Mouse (Mus musculus): ENCODE measurements around the gene Spcs1.

Spcs1 gene

DNA sequence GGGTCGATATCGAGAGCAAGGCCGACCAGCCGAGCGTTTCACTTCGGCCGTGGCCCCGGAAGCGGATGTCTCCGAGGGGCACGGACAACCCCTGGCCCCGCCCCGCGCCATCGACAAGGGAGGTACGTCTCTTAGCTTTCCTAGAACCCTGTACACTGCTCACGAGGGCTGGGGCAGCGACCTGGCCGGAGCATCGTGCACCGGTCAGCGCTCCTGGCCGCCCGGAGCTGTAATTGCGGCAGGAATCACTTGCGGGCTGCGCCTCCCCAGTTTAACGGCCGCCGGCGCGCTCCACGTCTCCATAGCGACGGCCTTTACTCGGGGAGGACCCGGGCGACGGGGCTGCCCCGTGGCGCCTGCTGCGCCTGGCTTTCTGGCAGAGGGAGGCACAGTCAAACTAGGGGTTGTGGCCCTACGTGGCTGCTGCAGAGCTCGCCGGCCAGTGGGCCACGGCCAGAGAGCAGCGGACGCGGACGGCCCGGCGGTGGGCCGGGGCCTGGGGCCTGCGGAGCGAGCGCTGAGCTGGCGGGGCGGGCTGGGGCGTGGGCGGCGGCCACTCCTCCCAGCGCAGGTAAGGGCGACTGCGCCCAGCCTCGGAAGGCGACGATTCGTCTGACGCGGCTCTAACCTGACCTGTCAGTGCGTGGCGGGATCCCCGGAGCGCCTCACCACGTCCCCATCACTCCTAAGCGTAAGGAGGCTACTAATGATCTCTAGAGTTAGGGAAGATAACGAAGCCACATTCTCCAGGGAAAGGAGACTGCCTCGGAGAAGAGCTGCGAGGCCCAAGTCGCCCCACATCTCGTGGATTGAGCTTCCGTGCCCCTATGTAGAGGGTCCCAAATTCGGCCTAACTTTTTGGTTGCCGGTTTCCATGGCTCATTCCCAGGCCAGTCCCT lies at the start of gene Spcs1, which contains the start of gene Glt8d1:
Spcs1 (minus strand) TSS at position 366 of the 899 bp plus-strand sequence.
Glt8d1 (plus strand) TSS at position 94 of the 899 bp plus-strand sequence.
- under 1% methylated on average over 84 of the region's 84 CpGs for WGBS

DNA sequence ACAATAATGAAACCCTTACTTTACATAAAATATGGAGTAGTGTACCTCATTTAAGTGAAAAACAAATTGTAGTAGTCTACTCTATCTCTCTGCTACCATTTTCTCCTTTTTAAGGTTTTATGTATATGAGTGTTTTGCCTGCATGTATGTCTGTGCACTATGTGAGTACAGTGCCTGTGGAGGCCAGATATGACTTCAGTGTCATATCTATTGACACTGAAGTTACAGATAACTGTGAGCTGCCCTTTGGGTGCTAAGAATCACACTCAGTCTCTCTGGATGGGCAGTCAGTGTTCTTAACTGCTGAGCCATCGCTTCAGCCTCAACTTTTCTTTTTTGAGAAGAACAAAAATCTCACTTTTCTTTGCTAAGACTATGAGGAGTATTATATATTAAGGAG lies 44.3 kb upstream of the Spcs1 start:
- 98% methylated on average over 1 of the region's 1 CpGs for WGBS

DNA sequence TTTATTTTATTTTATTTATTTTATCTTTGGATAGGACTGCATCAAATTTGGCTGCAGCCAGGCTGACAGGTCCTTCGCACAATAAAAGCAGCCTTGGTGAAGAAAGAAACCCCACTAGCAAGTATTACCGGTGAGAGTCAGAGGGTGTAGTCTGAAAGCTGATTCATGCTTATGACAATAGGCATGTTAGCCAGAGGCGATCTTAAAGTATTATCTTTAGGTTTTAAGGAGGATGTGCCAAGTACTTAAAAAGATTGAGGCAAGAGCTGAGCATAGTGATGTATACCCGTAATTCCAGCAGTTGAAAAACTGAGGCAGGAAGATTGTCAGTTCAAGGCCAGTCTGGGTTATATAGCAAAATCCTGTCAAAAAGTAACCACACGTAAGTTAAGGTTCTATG lies 43.8 kb upstream of the Spcs1 start:
- WGBS = 92% methylated on average over 5 of the region's 5 CpGs

DNA sequence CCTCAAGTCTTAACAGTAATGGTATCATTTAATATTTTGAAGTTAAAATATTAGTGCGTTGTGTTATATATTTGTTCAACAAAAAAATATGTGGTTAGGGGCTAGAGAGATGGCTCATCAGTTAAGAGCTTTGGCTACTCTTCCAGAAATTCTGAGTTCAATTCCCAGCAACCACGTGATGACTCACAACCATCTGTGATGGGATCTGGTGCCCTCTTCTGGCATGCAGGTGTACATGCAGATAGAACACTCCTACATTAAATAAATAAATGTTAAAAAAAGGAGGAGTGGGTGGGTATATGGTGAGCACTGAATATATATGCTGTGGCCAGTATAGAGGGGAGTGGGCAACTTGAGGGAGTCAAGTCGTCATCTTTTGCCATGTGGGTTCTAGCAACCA lies 24.3 kb upstream of the Spcs1 start:
- 72% methylated on average over 3 of the region's 3 CpGs for WGBS

DNA sequence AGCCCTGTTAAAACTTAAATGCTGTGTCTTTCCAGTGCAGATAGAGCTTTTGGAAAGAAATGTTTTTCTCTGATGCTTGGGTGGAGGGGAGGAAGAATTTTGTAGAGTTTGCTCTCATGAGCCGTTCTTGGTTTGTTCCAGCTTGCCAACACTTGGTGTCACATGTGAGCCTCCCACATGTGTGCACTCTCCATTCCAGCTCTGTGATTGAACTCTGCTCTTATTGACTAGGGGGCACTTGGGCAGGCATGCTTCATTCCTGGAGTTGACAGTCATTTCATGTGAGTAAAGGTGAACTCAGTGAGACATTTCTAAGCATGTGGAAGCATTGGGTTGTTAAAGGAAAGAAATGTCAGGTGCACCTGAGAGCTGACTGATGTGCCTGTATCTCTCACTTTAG lies 21.1 kb upstream of the Spcs1 start:
- 8% methylated on average over 1 of the region's 1 CpGs for WGBS

DNA sequence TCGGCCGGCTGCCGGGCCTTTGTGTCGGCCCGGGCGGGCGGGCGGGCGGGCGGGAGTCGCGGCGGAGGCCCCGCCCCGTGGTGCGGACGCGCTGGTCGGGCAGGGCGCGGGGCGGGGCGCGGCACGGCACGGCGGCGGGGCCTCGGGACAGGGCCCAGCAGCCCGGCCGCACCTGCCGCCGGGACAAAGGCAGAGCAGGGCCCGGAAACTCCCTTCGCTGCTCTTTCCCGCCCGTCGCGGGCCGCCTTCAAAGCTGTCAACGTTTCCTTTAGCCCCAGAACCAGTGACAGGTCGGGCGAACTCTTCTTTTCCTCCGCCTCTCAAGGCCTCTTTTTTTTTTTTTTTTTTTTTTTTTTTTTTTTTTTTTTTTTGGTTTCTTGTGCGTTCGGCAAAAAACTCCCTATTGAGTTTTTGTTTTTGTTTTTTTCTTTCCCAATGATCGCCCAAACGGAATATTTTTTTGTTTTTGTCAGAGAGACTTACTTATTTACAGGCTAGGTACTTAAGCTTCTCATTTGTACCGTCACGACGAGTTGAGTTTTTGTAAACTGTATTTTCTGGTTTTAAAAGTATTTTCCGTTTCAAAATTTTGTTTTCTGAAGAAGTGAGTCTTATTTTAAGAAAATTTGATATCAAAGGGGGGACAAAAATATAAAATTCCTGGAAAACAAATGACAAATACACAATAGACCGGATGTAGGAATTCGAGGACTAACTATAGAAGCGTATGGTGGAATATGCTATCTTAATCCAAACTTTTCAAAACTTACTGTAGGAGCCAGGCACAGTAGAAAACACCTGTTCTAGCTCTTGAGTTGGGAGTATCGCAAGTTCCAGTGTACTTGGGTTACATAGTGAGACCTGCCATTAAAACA lies 18.1 kb upstream of the Spcs1 start:
- 2% methylated on average over 39 of the region's 56 CpGs for WGBS

DNA sequence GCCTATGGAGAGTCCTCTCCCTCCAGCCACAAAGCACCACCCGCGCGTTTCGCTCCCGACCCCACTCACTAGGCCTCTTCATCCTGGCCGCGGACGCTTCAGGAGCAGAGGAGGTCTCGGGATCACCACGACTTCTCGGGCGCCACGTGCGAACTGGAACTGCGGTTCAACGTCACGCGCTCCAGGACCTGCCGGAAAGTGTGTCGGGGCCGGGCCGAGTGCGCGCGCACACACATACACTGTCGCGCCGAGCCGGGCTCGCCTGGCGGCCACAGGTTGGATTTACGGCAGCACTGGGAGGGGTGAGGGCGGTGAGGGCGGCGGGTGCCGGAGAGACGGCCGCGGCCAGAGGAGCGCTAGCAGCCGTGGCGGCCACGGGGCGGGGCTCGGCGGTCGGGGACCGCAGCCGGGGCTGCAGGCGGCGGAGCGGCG lies 17.4 kb upstream of the Spcs1 start, which contains the start of the genes Pbrm1 and Gnl3:
Pbrm1 (plus strand) TSS at position 279 of the 432 bp plus-strand sequence.
Gnl3 (minus strand) TSS at position 293 of the 432 bp plus-strand sequence.
- WGBS = under 1% methylated on average over 52 of the region's 53 CpGs

DNA sequence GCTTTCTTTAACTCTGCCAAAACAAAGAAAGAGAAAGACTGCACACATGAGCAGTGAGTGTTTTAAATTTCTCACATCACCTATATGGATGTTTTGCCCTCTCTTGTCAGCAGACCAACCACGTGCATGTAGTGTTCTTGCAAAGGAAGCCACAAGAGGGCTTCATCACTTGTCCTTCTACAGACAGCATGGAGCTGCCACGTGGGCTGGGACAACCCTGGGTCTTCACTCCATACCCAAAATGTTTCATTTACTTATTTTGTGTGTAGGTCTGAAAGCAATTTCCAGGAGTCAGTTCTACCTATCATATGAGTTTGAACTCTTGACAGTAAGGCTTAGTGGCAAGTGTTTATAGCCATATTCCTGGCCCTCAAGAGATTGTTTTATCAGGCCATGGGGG lies 16.4 kb upstream of the Spcs1 start:
- 2% methylated on average over 2 of the region's 2 CpGs for WGBS

DNA sequence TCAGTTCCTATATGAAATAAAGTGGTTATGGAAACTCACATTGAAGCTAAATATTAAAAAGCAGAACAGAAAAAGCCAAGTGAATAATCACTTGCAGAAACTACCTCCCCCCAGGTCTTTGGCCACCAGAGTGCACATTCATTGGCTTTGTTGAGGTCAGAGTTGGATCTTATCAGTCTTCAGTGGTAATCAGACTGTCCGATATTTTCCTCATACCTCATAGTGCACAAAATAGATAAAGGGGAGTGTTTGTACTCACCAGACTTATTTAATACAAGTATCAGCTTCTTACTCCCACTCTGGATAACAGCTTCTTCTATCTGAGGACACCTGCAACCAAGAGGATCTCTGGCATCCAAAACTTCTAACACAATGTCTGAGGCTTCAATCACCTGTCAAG lies 14.6 kb upstream of the Spcs1 start:
- WGBS = 93% methylated on average over 1 of the region's 1 CpGs

DNA sequence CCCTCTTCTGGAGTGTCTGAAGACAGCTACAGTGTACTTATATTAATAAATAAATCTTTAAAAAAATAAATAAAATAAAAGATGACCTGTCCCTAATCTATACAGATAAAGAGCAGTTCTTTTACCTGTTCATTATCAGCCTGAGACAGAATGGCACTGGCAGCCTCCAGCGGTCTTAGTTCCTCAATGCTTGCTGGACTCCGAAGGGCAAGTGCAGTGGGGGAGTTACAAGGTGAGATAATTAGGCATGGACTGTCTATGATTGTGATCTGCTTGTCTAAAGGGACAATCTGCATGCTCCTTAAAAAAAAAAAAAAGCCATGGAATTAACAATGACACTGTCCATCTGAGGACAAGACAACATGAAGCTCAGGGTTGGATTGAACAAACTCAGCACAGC lies 12.5 kb upstream of the Spcs1 start:
- WGBS = 94% methylated on average over 2 of the region's 2 CpGs

DNA sequence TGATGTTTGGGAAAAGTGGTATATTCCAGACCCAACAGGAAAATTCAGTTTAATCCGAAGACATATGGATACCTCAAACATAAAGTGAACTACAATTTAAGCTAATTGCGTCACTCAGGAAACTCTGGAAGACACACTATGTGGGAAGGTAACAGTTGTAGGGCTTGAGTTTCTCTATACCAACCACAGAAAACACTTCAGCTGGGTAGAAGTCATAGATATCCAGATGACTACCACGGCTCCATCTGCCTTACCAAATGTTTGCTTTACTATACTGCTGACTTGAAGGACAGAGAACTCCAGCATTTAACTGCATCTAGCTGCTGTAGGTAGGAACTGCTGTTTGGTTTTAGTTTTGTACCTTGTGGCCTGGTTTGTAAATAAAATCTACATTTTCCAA lies 10.1 kb upstream of the Spcs1 start:
- 56% methylated on average over 3 of the region's 3 CpGs for WGBS

DNA sequence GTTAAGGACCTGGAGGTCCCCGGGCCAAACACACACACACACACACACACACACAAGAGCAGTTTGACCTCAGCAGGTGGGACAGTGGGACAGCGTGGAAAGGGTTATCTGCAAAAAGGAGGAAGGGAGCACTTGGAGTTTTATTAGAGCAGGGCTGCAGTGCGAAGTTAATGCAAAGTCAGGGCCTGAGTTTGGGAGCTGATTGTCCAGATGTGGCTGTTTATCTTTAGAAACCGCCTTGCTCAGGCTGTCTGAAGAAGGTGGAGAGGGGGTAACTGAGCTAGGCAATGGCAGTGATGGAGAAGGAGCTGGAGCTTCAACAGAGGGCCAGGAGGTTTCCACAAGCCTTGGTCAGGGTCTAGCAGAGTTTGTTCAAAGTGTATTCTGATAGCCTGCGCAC lies 5.3 kb upstream of the Spcs1 start:
- 86% methylated on average over 5 of the region's 5 CpGs for WGBS

DNA sequence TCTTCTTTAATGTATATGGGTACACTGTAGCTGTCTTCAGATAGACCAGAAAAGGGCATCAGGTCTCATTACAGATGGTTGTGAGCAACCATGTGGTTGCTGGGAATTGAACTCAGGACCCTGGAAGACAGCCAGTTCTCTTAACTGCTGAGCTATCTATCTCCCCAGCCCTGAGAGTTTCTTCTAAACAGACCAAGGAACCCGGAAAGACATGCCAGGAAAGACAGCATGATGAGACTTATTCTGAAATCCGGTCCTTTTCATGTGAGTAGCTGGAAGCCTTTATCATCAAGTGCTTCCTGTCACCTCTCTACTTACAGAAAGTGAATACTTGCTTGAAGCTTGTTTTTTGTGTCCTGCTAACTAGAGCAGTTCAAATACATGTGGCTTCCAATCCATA lies 3.1 kb upstream of the Spcs1 start:
- WGBS = 86% methylated on average over 2 of the region's 2 CpGs

DNA sequence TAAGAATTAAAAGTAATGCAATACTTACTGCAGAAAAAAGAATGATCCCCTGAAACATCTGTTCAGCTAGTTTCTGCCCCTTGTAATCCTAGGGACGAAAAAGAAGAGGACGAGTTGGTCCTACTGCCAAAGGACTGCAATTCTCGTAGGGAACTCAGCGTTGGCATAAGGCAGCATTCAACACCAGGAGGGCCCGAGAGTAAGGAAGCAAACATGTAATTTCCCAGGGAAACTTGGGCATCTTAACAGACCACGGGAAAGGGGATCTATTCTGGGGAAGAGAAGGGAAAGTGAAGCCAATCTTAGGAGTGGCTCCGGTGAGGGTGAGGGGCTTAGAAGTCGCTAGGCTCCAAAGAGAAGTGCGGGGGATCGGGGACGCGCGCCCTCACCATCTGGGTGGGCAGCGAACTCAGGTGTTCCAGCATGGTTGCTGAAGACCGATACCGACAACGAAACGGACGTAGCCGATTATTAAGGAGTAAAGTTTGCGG lies 611 bp downstream of the Spcs1 start:
- under 1% methylated on average over 21 of the region's 21 CpGs for WGBS

DNA sequence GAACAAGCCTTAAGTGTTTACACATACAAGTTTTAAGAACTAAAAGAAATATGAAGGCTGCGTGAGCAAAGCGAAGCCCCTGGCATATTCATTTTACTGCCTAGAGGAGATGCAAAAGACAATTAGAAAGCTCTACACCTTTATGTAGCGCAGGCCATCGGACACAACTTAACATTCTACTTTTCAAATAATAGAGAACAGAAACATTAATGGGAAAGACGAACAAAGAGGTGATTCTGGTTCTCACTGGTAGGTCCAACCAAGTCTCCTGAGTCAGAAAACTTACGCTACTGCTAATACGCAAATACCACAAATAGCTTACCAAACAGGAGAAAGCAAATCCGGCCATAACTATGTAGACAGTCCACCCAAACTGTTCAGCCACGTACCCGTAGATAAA lies 1.1 kb downstream of the Spcs1 start:
- WGBS = 56% methylated on average over 10 of the region's 10 CpGs

DNA sequence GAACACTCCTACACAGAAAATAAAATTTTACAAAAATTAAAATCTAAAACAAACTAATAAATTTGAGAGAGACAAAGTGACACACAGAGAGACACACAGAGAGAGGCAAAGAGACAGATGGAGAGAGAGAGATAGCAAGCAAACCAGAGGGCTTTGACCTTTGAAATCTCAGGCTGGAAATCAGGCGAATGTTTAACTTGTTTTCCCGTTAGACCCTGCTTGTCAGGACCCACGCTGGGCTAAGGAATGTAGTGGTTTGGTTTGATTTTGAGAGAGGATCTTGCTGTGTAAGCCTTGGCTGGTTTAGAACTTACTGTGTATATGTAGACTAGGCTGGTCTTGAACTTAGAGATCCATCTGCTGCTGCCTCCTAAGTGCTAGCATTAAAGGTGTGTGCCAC lies 25.2 kb downstream of the Spcs1 start:
- WGBS = 90% methylated on average over 3 of the region's 3 CpGs

DNA sequence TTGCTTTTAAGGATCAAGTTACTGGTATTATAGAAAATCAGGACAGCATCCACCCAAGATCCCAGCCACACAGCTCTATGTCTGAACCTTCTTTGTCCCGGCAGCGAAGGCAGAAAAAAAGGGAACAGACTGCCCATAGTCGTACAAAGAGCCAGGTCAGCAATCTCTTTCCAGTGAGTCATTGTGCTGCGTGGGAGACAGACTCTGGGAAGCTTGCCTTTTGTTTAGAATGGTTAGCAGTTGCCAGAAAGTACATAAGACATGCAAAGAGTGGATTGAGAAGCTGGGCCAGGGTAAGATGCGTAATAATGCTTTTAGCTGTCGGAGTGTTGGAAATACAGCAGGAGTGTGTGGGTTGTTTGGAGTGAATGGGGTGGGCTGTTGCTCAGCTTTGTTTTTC lies 27.3 kb downstream of the Spcs1 start:
- WGBS = 17% methylated on average over 6 of the region's 6 CpGs

DNA sequence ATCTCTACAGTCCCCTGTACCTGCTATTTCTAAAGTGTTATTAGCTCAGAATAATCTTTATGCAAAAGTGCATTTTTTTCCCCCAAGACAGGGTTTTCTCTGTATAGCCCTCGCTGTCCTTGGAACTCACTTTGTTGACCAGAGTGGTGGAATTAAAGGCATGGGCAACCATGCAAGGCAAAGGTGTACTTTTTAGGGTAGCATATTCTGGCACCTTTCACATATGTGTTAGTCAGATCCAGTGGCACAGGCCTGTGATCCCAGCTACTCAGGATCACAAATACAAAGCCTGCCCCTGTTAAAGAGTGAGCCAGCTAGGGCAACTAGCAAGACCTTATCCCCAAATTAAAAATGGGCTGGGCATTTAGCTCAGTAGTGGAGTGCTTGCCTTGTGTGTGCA lies 41.1 kb downstream of the Spcs1 start:
- WGBS = 97% methylated on average over 1 of the region's 1 CpGs

DNA sequence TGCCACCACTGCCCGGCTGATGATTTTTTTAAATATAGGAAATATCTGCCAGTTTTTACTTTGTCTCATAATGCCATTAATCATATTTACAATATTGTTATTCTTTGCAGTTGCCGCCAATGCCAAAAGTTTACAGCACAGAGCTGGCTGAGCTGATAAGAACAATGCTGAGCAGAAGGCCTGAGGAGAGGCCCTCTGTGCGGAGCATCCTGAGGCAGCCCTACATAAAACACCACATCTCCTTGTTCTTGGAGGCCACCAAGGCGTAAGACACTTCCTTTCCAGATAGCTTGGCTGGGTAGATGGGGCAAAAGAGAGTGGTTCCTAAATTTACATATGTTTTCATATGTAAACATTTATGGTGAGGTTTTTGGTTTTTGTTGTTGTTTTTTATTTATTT lies 42.4 kb downstream of the Spcs1 start:
- 95% methylated on average over 4 of the region's 4 CpGs for WGBS

DNA sequence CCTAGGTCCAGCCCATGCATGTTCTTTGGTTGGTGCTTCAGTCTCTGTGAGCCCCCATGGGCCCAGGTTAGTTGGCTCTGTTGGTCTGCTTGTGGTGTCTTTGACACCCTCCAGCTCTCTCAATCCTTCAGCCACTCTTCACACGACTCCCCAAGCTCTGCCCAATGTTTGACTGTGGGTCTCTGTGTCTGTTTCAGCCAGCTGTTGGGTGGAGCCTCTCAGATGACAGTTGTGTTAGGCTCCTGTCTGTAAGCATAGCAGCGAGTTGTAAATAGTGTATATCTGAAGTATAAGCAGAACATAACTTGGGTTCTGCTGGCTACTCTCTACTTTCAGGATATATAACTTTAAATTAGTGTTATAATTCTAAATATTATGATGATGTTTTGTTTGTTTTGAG lies 43.0 kb downstream of the Spcs1 start:
- WGBS = 74% methylated on average over 2 of the region's 2 CpGs

DNA sequence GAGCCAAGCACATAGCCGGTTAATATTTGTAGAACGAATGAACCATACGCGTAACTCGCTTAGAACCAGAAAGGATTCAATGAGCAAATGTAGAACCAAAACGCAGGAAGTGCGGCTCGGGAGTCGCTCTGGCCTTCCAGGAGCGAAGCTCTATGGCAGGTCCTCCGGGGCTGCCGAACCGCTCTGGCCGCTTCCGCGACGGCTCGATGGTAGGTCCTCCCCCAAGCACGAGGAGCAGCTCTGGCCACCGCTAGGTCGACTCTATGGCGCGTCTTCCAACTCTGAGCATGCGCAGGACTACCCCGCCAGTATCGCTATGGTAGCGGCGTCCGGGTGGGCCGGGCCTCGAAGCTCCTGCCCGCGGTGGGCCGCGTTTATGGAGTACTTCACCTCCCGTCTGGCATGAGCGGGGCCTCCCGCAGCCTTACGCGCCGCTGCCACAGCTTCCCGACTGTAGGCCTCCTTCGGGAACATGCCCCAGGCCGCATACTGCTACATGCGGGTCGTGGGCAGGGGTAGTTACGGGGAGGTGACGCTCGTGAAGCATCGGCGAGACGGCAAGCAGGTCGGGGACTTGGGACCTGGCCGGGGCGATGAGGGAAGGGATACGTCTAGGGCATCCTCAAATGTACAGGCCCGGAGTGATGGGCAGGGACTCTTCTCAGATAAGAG lies 50.2 kb downstream of the Spcs1 start, which contains the start of gene Nek4:
Nek4 (plus strand) TSS at position 224 of the 672 bp plus-strand sequence.
- 0% methylated on average over 57 of the region's 57 CpGs for WGBS

DNA sequence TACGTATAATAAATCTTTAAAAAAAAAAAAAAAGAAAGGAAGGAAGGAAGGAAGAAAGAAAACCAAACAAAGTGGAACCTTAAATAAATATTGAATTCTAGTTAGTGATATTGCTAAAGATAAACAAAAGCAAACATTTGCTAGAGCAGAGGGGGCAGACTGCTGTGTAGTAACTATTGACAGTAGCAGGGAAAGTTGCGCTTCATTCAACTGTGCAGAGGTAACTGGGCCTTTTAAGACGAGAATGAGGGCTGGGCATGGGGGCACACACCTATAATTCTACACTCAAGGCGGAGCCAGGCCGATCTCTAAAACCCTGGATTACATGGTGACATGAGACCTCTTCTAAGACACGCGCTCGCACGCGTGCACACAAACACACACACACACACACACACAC lies 51.5 kb downstream of the Spcs1 start:
- 95% methylated on average over 10 of the region's 10 CpGs for WGBS

All from cerebral cortex, adult 2 months (tissue).